Mouse (Mus musculus): ENCODE measurements around the gene Cox8b.

Cox8b gene

GRCm38 (mm10) chr7:140900220-140900619 is at the start of gene Cox8b:
Gene Cox8b (minus strand): TSS chr7:140900446.
- DNase-seq (ENCODE audit: low read depth, low spot score), result no peak

- no peak for DNase-seq (ENCODE audit: low read depth, low spot score)
Observed at GRCm38 (mm10) chr7:140949255-140949654, 49.0 kb upstream of the Cox8b start.

- DNase-seq (ENCODE audit: low read depth, low spot score), result no peak
Observed at GRCm38 (mm10) chr7:140948161-140948560, 47.9 kb upstream of the Cox8b start.

GRCm38 (mm10) chr7:140946980-140947379 is 46.7 kb upstream of the Cox8b start:
- DNase-seq (ENCODE audit: low read depth, low spot score), result no peak

- DNase-seq (ENCODE audit: low read depth, low spot score), result no peak
Observed at GRCm38 (mm10) chr7:140946311-140946710, 46.1 kb upstream of the Cox8b start.

GRCm38 (mm10) chr7:140945247-140945646 is 45.0 kb upstream of the Cox8b start:
- DNase-seq (ENCODE audit: low read depth, low spot score), result no peak

GRCm38 (mm10) chr7:140944236-140944635 is 44.0 kb upstream of the Cox8b start:
- DNase-seq (ENCODE audit: low read depth, low spot score), result no peak

GRCm38 (mm10) chr7:140943356-140943755 is 43.1 kb upstream of the Cox8b start:
- DNase-seq (ENCODE audit: low read depth, low spot score), result no peak

GRCm38 (mm10) chr7:140942811-140943210 is 42.6 kb upstream of the Cox8b start:
- no peak for DNase-seq (ENCODE audit: low read depth, low spot score)

- DNase-seq (ENCODE audit: low read depth, low spot score), result no peak
Observed at GRCm38 (mm10) chr7:140942341-140942740, 42.1 kb upstream of the Cox8b start.

- DNase-seq (ENCODE audit: low read depth, low spot score), result peak; percentile 29
Observed at GRCm38 (mm10) chr7:140941222-140942051, 41.2 kb upstream of the Cox8b start, which contains the start of gene Pgghg. Gene Pgghg (plus strand): TSS chr7:140941391.

- no peak for DNase-seq (ENCODE audit: low read depth, low spot score)
Observed at GRCm38 (mm10) chr7:140939669-140940171, 39.5 kb upstream of the Cox8b start.

GRCm38 (mm10) chr7:140938896-140939295 is 38.6 kb upstream of the Cox8b start:
- DNase-seq (ENCODE audit: low read depth, low spot score), result no peak

GRCm38 (mm10) chr7:140938436-140938835 is 38.2 kb upstream of the Cox8b start:
- no peak for DNase-seq (ENCODE audit: low read depth, low spot score)

- no peak for DNase-seq (ENCODE audit: low read depth, low spot score)
Observed at GRCm38 (mm10) chr7:140927181-140927580, 26.9 kb upstream of the Cox8b start.

- DNase-seq (ENCODE audit: low read depth, low spot score), result no peak
Observed at GRCm38 (mm10) chr7:140923070-140923775, 23.0 kb upstream of the Cox8b start.

GRCm38 (mm10) chr7:140922398-140923069 is 22.3 kb upstream of the Cox8b start:
- DNase-seq (ENCODE audit: low read depth, low spot score), result no peak

- no peak for DNase-seq (ENCODE audit: low read depth, low spot score)
Observed at GRCm38 (mm10) chr7:140921225-140921975, 21.2 kb upstream of the Cox8b start.

GRCm38 (mm10) chr7:140920418-140921029 is 20.3 kb upstream of the Cox8b start, which contains the start of gene Nlrp6:
Gene Nlrp6 (plus strand): TSS chr7:140920902.
- DNase-seq (ENCODE audit: low read depth, low spot score), result no peak

- DNase-seq (ENCODE audit: low read depth, low spot score), result no peak
Observed at GRCm38 (mm10) chr7:140919911-140920310, 19.7 kb upstream of the Cox8b start.
